Mouse (Mus musculus) hindbrain, embryonic 11.5 days (tissue): ENCODE data around the gene Mmab. TPM values are rescaled to one million over a fixed set of nuclear protein-coding genes. Genes with fewer than 3 reads are reported as not detected.
A peak's percentile ranks its signal among the peaks of the same experiment; 100 is the strongest.

ENCODE experiments used
- ATAC-seq: fragments of 200-750 bp; cut with Nextera tagmentation; 2 replicates; pipeline ENCODE4 v1.8.0; 2017; ENCODE audit warnings: mild to moderate bottlenecking, moderate TSS enrichment, moderate library complexity; ENCODE audit not compliant: low FRiP score
- DNase-seq: peaks from one replicate; pipeline ENCODE4 v3.0.0-alpha.2; 2015; ENCODE audit warnings: low spot score
- H3K27ac ChIP-seq: fragments of 300-500 bp; sonication (generic); 2 replicates; pipeline ENCODE4 v1.5.1; 2014; ENCODE audit warnings: mild to moderate bottlenecking, low read depth, low read length
- H3K27me3 ChIP-seq: fragments of 300-500 bp; sonication (generic); 2 replicates; pipeline ENCODE4 v1.6.1; 2014; ENCODE audit warnings: mild to moderate bottlenecking, low read length, moderate library complexity, mixed read lengths; ENCODE audit not compliant: control insufficient read depth, insufficient read depth
- H3K36me3 ChIP-seq: fragments of 300-500 bp; sonication (generic); 2 replicates; pipeline ENCODE4 v1.6.1; 2014; ENCODE audit warnings: mild to moderate bottlenecking, low read length, moderate library complexity, mixed read lengths; ENCODE audit not compliant: control insufficient read depth, insufficient read depth
- H3K4me1 ChIP-seq: fragments of 300-500 bp; sonication (generic); replicated peaks from 2 replicates; pipeline ENCODE4 v1.6.1; 2014; ENCODE audit warnings: low read length, mixed read lengths; ENCODE audit not compliant: control insufficient read depth, insufficient read depth
- H3K4me2 ChIP-seq: fragments of 300-500 bp; sonication (generic); replicated peaks from 2 replicates; pipeline ENCODE4 v1.6.1; 2014; ENCODE audit warnings: mild to moderate bottlenecking, low read depth, low read length
- H3K4me3 ChIP-seq: fragments of 300-500 bp; sonication (generic); 2 replicates; pipeline ENCODE4 v1.5.1; 2014; ENCODE audit warnings: low read depth, low read length
- H3K9ac ChIP-seq: fragments of 300-500 bp; sonication (generic); 2 replicates; pipeline ENCODE4 v1.6.1; 2014; ENCODE audit warnings: low read depth, low read length
- H3K9me3 ChIP-seq: fragments of 300-500 bp; sonication (generic); 2 replicates; pipeline ENCODE4 v1.6.1; 2016; ENCODE audit warnings: low read length; ENCODE audit not compliant: control insufficient read depth
- WGBS: fragments of 180-500 bp; shearing (Covaris S2); extraction: QIAGEN DNeasy Blood & Tissue Kit; methylation state at CpG from one replicate; pipeline ENCODE4 v1.1.7; 2014; 5-methylcytosine and 5-hydroxymethylcytosine counted together
- polyA plus RNA-seq: library from polyadenylated mRNA; unstranded; fragments of >200 nt; fragmentation: Nextera tagmentation; extraction: Ambion mirVana; gene quantifications from 2 replicates; pipeline ENCODE4 v1.2.1, GENCODE M21; 2014

Gene Mmab
- polyA plus RNA-seq, 1 experiment from 2014 or later = 20.3 TPM

DNA sequence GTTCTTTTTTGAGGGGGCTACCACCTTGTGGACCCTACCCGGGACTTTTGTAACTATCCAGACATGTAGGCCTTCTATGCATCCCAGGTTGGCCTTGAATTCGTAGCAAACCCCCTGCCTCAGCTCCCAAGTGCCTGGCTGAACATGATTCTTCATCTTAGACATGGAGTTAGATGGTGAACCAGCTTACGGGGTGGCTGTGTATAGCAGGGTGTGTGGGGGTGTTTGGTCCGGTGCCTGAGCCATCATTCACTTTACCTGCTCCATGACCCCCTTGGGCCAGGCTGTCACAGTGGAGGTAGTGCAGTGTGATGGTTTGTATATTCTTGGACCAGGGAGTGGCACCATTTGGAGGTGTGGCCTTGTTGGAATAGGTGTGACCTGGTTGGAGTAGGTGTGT is 24.1 kb upstream of the Mmab start:
- H3K36me3 ChIP-seq = no peaks in the 10 kb centered on the region
- no peak overlapping the region for H3K4me3 ChIP-seq
- ATAC-seq (peak; percentile 20; the same call in 1 of the 2 replicates), DNase-seq (no peak)
- peak overlapping the region; percentile 29 for H3K4me2 ChIP-seq
- peaks cover 21% of the 10 kb centered on the region for H3K4me1 ChIP-seq
- peak overlapping the region; percentile 40; the same call in 1 of the 2 replicates for H3K9ac ChIP-seq
- peak overlapping the region; percentile 87 for H3K27ac ChIP-seq
- no peaks in the 10 kb centered on the region for H3K9me3 ChIP-seq
- WGBS = 50% methylated on average over 4 of the region's 4 CpGs
- no peaks in the 10 kb centered on the region for H3K27me3 ChIP-seq

DNA sequence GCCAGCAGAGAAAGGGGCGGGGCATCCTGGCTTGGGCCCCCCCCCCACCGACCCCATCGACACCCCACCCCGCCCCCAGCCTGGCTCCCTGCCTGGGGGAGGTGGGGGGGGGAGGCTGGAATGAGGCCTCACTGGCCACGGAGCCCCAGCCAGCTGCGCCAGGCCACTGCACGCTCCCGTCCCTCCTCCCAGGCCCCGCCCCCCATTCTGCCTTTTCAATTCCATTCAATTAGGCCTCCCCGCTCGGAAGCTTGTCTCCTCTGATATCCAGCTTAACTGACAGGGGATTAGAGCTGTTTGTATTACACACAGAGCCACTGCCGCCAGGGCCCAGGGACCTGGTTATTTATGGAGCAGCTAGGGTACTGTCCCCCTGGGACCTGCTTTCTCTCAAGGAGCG is 23.6 kb upstream of the Mmab start:
- Histone ChIP-seq H3K4me2 (peak overlapping the region; percentile 29), H3K4me3 (peak overlapping the region; percentile 10; the same call in 1 of the 2 replicates), H3K4me1 (peaks cover 21% of the 10 kb centered on the region), H3K27me3 (no peaks in the 10 kb centered on the region), H3K36me3 (no peaks in the 10 kb centered on the region), H3K27ac (peak overlapping the region; percentile 87), H3K9me3 (no peaks in the 10 kb centered on the region), H3K9ac (0 out of 2 replicates have a peak overlapping the region, but pooled peaks have one; percentile 40)
- ATAC-seq (peak; percentile 89), DNase-seq (peak; percentile 95)
- 0% methylated on average over 6 of the region's 13 CpGs for WGBS

DNA sequence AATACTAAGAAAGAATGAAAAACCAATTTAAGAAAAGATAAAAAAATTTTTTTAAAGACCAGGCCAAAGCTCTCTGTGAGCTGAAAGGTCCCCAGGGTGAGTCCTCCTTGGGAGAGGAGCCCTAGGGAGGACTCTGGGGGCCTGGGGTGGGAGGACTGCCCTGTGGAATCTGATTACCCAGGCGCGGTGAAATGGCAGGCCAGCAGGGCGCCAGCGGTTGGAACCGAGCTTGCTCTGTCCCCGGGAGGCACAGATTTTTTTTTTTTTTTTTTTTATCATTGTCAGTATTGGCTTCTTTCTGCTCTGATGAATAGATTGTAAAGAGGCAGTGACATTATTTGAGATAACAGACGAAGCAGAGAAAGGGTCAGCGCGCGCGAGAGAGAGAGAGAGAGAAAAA is 23.2 kb upstream of the Mmab start:
- ATAC-seq (peak; percentile 68), DNase-seq (no peak)
- H3K36me3 ChIP-seq = no peaks in the 10 kb centered on the region
- WGBS = 0% methylated on average over 11 of the region's 11 CpGs
- peak overlapping the region; percentile 29 for H3K4me2 ChIP-seq
- peaks cover 21% of the 10 kb centered on the region for H3K4me1 ChIP-seq
- H3K4me3 ChIP-seq = no peak overlapping the region
- H3K27ac ChIP-seq = peak overlapping the region; percentile 87
- H3K9ac ChIP-seq = no peak overlapping the region
- H3K9me3 ChIP-seq = no peaks in the 10 kb centered on the region
- H3K27me3 ChIP-seq = no peaks in the 10 kb centered on the region

DNA sequence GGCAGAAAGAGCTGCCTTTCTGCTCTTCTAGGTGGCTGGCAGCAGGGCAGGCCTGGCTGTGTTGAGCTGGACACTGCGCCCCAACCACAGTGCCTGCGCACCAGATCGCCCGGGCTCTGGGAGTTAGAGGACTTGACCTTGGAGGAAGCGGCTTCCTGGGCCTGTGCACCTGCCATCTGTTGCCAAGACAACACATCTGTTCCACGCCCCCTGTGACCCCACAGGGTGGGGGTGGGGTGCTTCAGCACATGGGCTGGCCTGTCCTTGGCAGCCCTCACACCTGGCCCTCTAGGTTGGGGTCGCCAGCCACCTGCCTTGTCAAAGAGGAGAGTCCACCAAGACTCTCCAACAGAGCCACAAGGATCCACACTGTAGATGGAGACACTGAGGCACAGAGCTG is 21.8 kb upstream of the Mmab start:
- DNase-seq (peak; percentile 45), ATAC-seq (no peak)
- H3K4me1 ChIP-seq = peaks cover 21% of the 10 kb centered on the region

DNA sequence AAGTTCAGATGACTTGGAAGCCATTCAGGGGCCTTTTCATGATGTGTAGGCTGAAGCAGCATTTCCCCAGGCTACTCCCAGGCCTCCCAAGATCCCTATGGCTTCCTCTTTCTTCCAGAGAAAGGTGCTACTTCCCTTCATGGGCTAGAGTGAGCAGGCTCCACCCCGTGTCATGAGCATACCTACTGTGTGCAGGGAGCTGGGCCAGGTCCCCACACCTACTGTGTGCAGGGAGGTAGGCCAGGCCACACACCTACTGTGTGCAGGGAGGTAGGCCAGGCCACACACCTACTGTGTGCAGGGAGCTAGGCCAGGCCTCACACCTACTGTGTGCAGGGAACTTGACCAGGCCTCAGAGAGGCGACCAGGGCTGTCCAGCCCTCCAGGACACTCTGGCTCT is 20.7 kb upstream of the Mmab start:
- WGBS = 83% methylated on average over 2 of the region's 2 CpGs
- no peak overlapping the region for H3K4me3 ChIP-seq
- DNase-seq = no peak
- no peaks in the 10 kb centered on the region for H3K36me3 ChIP-seq
- H3K27ac ChIP-seq = peak overlapping the region; percentile 53
- H3K27me3 ChIP-seq = no peaks in the 10 kb centered on the region
- ATAC-seq = no peak
- H3K4me1 ChIP-seq = peaks cover 21% of the 10 kb centered on the region
- H3K9me3 ChIP-seq = no peaks in the 10 kb centered on the region
- H3K9ac ChIP-seq = no peak overlapping the region
- no peak overlapping the region for H3K4me2 ChIP-seq

More for the DNA sequence above, 21.8 kb upstream of the Mmab start:
- Histone ChIP-seq H3K27me3 (no peaks in the 10 kb centered on the region), H3K4me3 (no peak overlapping the region), H3K9ac (0 out of 2 replicates have a peak overlapping the region, but pooled peaks have one; percentile 23), H3K36me3 (no peaks in the 10 kb centered on the region), H3K4me2 (no peak overlapping the region), H3K9me3 (no peaks in the 10 kb centered on the region), H3K27ac (peak overlapping the region; percentile 87)
- WGBS = 50% methylated on average over 7 of the region's 7 CpGs

DNA sequence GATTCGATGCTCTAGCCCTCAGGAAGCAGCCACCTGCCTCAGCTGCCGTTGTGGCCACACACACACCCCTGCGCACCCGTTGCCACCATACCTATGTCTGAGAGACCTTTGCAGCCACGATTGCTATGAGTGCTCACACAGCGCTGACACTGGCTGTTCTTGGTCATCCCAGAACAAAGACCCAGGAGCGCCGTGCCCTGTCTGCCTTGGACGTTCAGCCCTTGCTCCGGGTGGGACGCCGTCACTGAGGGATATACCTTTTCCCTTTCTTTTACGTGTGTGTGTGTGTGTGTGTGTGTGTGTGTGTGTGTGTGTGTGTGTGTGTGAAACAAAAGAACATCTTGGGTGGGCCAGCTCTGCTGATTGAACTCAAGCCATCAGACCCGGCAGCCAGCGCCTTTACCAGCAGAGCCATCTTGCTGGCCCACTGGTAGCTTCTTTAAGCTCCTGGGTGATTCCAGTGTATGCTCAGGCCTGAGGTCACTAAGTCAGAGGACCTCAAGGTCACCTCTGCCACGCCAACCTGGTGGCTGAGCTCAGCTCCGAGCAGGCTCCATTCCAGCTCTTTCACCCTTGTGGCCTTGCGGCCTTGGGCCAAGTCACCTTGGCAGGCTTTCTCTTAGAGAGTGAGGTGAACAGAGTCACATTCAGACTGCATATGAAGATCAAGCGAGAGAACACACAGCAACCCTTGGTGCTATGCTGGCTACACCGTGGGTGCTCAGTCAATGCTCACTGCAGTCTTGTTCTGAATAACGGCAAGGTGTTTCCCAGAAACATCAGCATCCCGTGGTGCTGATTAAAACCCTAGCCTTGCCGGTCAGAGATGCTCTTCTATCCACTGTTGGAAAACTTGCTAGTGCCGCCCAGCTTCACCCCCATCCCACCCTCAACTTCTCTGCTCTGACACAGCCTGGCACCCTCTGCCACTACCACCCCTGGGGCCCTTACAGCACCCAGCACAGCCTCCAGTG is 18.5 kb upstream of the Mmab start:
- H3K9me3 ChIP-seq = no peaks in the 10 kb centered on the region
- H3K27me3 ChIP-seq = no peaks in the 10 kb centered on the region
- 83% methylated on average over 24 of the region's 24 CpGs for WGBS
- ATAC-seq (no peak), DNase-seq (no peak)
- H3K4me1 ChIP-seq = peaks cover 13% of the 10 kb centered on the region
- H3K27ac ChIP-seq = no peak overlapping the region
- H3K36me3 ChIP-seq = no peaks in the 10 kb centered on the region
- no peak overlapping the region for H3K4me3 ChIP-seq
- H3K4me2 ChIP-seq = no peak overlapping the region
- H3K9ac ChIP-seq = no peak overlapping the region

DNA sequence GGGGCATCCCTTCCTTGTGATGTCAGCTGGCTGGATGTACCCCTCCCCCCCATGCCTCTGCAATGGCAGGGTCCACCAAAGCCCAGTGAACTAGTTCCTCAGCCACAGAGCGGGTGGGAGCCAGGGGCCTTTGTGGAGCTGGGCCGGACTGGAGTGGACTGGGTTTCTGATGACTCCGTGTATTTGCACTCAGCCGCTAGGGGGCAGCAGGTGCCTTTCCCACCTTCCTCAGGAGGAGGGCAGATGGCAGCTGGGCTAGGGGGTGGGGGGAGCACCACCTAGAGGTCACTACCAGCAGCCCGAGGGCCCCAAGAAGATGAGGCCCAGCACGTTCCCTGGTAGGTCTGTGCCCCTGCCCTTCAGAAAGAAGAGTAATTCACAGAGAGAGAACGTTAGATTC is 17.4 kb upstream of the Mmab start:
- 8% methylated on average over 6 of the region's 7 CpGs for WGBS
- ATAC-seq (peak; percentile 62), DNase-seq (peak; percentile 90)
- Histone ChIP-seq H3K4me1 (peaks cover 10% of the 10 kb centered on the region), H3K36me3 (no peaks in the 10 kb centered on the region), H3K4me3 (no peak overlapping the region), H3K9me3 (no peaks in the 10 kb centered on the region), H3K4me2 (no peak overlapping the region), H3K27ac (no peak overlapping the region), H3K27me3 (no peaks in the 10 kb centered on the region), H3K9ac (no peak overlapping the region)

DNA sequence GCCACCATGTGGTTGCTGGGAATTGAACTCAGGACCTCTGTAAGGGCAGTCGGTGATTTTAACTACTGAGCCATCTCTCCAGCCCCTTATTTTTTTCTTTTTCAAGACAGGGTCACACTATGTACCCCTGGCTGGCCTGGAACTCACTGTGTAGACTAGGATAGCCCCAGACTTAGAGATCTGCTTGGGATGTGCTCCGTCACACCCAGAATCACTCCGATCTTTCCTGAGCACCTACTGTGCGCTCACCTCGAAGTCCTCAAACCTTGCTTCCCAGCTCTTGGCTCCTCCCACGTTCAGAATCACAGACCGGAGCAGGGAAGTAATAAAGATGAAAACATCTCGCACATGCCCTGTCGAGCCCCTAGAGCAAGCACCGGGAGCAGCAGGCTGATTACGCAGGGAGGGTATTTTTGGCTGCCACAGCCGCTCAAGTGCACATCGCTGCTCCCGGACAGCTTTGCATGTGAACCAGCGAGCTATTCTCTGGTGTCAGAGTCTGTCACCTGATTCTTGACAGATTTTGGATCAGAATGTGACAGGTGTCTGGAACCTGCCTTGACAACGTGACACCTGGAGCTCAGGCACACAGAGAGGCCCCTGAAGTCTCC is 13.2 kb upstream of the Mmab start:
- H3K9me3 ChIP-seq = no peaks in the 10 kb centered on the region
- ATAC-seq = no peak
- H3K4me3 ChIP-seq = no peak overlapping the region
- H3K27ac ChIP-seq = no peak overlapping the region
- no peaks in the 10 kb centered on the region for H3K27me3 ChIP-seq
- 0 out of 2 replicates have a peak, but pooled peaks cover 2% of the 10 kb centered on the region for H3K36me3 ChIP-seq
- WGBS = 87% methylated on average over 16 of the region's 16 CpGs
- no peak overlapping the region for H3K9ac ChIP-seq
- no peak overlapping the region for H3K4me2 ChIP-seq
- no peaks in the 10 kb centered on the region; the same call in 1 of the 2 replicates for H3K4me1 ChIP-seq
- DNase-seq = no peak
